Mouse (Mus musculus) adrenal gland (tissue): ENCODE measurements at regions not wholly inside any gene's neighbourhood (a gene's known extent, or its start where the extent isn't known, plus 50 kb on each side); places are given as distances from the start of the nearest gene placed in this dataset.

Experiments used
- intact Hi-C: fragments of 180-260 bp; cut with DNase I; formaldehyde crosslinking; loops from one replicate; pipeline ENCODE4 v1.15.1; 2025

- intact Hi-C loops: no loop called here
Observed at GRCm38 (mm10) chr8:9050740-9051475, 360.6 kb upstream of the Arglu1 start.

DNA sequence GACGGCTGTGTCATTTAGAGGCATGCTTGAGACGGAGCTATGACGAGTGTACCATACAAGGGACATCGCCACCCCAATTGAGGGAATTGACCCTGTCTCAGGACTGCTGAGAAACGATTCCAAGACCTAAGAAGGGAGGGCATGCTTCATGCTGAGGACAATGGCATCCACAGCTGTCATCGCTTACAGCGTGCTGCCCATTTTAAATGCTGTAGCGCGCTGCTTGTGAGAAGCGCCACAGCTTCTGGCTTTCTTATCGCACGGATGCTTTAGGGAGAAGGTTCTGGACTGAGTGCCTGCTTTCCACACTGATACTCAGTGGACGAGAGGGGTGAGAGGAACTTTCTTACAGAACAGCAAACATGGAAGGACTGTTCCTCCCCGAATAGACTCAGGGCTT lies 357.8 kb upstream of the Arglu1 start:
- intact Hi-C loops: no loop called here

DNA sequence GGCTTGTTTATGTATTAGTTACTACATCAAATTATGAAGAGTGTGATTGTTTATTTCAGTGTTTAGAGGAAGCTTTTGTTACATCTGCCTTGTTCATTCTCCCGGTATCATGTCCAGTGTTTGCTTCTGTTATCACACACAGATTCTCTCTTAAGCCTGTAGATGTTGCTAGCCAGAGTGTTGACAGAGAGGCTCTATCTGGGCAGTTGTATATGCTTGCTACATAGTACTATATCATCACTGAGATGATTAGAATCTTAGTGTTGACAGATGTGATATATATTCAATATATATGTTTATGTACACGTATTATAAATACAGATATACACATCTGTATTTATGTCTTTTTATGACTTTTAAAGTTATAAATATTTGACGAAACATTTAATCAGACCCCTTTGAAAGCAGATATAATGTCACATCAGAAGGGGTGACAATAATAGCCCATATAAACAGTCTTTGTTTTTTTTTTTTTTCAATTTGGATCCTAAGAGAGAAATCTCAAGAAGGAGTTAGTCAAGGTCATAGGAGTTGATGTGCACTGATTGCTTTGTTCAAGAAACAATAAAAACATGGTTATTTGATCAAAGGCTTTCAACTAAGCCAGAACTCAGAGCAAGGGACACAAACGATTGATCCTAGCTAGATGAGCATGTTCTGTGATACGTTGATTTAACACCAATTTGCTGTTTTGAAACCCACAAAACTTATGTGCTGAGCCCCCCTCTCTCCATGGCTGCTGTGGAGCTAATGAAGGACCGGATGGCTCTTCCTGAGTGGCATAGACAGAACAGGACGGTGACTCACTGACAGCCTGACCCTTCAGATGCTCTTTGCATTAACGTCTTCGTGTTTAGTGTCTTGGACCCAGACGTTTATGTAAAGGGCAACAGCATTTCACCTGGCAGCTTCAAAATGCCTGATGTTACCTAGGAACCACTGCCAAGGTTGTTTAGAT lies 352.8 kb upstream of the Arglu1 start:
- intact Hi-C loops: no loop called here

DNA sequence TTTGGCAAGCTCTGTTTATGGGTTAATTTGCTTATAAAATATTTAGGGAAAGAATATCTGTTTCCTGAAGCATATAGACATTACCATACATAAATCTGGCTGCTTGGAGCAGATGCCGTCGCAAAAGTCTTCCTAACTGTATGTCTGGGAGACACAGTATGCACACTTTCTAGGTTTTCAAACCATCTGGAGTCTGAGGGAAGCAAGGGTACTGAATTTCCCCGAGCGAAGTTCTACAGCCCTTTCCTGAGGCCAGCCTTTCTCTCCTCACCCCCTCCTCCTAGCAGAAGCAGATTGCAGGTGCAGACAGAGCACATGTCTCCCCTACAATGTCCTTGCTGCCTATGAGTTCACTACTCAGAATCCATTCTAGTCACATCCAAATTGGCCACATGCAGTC lies 338.8 kb upstream of the Arglu1 start:
- intact Hi-C loops: no loop called here

- intact Hi-C loops: no loop called here
Observed at GRCm38 (mm10) chr8:9027672-9028071, 337.4 kb upstream of the Arglu1 start.

- intact Hi-C loops: no loop called here
Observed at GRCm38 (mm10) chr8:9025872-9026271, 335.6 kb upstream of the Arglu1 start.

- intact Hi-C loops: no loop called here
Observed at GRCm38 (mm10) chr8:9025378-9025777, 335.1 kb upstream of the Arglu1 start.

DNA sequence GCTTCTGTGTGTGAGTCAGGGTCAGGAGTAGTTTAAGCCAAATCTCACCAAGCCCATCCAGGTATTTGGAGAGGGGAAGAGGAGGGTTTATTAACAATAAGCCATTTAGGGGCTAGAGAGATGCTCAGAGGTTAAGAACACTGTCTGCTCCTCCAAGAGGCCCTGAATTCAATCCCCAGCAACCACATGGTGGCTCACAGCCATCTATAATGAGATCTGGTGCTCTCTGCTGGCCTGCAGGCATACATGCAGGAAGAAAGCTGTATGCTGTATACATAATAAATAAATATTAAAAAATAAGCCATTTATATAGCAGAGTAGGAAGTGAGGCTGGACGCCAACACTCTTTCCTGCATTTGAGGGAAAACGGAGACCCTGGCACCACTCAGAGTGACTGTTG lies 330.4 kb upstream of the Arglu1 start:
- intact Hi-C loops: no loop called here

DNA sequence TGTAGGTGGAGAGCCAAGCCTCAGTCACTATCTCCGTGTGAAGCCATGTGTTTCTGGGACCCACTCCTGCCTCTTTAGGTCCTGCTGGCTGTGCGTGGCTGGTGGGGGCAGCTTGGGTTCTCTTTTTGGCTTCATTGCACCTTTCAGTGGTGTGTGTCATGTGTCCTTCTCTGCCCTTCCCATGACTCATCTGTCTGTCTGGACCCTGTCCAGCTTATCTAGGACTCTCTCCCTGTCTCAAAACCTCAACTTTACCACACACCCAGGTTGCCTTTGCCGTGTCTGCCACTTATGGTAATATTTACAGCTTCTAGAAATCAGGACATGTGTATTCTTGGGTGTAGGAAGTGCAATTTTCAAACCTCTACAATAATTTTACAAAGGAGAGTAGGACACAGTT lies 329.9 kb upstream of the Arglu1 start:
- intact Hi-C loops: no loop called here

GRCm38 (mm10) chr8:9011785-9012510 lies 321.6 kb upstream of the Arglu1 start:
- intact Hi-C loops: no loop called here

DNA sequence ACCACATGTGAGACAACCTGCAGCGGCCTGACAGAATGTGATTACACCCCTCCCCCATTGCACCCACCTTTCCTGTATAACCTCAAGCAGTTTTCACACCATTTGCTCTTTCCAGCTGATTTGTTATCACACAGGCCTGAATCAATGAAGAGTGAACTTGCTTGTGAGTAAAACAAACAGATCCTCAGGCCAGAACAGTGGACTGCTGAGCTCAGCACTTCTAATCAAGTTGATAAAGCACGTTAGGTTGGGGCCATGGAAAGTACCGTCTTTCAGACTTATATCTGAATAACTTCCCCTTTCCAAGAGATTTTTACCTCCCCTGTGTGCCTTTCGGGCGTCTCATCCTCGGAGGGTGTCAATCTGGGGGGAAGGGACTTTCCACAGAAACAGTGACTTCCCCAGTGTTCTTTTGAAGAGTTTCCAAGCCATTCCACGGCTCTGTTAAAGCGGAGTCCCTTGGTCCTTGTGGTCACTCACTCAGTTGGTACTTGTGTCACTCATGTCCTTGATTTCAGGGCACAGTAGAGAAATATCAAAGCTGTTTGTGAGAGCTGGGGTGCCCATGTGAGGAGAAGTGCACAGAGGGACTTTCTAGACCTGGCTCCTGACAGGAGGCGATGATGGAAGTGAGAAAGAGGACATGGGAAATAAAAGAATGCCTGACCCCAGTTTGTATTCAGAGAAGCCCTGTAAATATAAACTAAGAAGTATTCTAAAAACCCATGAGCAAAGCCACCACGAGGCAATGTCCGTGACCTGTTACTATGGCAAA lies 317.9 kb upstream of the Arglu1 start:
- intact Hi-C loops: no loop called here

DNA sequence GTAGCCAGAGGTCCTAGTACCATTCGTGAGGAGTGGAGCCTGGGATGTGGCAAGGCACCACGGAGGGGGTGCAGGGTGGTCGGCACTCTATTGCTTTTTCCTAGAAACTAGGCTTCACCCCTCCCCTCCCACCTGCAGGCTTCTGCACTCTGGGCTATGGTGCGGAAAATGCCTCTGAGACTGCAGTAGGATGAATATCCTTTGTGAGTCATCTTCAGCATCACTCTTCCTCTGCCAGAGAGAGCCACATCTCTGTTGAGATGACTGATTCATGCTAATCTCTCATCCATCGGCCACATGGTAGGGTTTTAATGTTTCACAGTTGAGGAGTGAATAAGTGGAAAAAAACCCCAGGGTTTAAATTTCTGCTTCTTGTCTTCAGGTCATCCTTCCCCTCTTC lies 309.6 kb upstream of the Arglu1 start:
- intact Hi-C loops: loop anchor here (5.0 kb wide), 1 partner anchor 177 kb away; no protein-coding TSS in a partner anchor

DNA sequence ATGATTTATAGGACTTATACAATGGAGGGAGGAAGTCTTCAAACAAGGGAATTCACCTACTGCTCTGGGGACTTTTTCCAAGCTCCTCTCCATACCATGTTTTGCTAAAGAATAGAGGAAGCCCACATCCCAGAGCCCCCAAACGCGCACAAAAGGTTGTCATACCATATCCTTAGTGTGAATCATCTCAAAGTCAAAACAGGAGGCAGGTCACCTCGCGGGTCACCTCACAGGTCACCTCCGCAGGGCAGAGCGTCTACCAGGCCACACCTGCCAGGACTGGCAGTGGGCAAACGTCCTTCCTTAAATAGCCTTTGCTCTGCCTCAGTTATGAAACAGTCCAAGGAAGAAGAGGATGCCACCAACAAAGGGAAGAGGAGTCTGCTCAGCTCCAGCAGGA lies 307.3 kb upstream of the Arglu1 start:
- intact Hi-C loops: loop anchor here (5.0 kb wide), 1 partner anchor 180 kb away; no protein-coding TSS in a partner anchor

- intact Hi-C loops: loop anchor here (5.0 kb wide), 3 partner anchors 167 to 262 kb away; no protein-coding TSS in a partner anchor
Observed at GRCm38 (mm10) chr8:8994596-8995189, 304.4 kb upstream of the Arglu1 start.

GRCm38 (mm10) chr8:8994008-8994407 lies 303.7 kb upstream of the Arglu1 start:
- intact Hi-C loops: loop anchor here (5.0 kb wide), 2 partner anchors 167 to 262 kb away; no protein-coding TSS in a partner anchor

DNA sequence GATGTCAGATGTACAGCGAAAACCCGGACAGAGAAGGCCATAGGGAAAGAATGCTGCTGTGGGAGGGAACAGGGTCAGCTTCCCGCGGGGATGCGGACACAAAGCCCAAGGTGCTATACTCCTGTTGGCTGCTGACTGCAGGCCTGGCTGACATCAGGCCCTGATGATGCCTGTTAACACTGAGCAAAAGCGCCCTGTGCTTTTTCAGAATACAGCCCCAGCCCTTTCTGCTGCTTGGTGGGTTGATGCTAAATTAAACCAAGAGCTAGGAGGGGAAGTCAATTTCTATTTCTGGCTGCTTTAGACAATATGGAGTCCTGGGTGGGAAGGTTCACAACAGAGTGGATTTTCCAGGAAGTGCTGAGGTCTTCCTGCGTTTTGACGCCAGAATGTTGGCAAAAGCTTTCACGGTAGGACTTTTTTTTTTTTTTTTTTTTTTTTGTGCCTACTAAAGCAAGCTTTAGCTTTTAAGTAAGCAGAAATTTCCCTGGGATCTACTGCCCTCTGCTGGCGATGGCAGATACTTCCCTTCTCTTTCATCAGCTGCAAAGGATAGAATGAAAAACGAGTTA lies 302.2 kb upstream of the Arglu1 start:
- intact Hi-C loops: loop anchor here (2.0 to 5.0 kb wide), 3 partner anchors 165 to 336 kb away; no protein-coding TSS in a partner anchor

DNA sequence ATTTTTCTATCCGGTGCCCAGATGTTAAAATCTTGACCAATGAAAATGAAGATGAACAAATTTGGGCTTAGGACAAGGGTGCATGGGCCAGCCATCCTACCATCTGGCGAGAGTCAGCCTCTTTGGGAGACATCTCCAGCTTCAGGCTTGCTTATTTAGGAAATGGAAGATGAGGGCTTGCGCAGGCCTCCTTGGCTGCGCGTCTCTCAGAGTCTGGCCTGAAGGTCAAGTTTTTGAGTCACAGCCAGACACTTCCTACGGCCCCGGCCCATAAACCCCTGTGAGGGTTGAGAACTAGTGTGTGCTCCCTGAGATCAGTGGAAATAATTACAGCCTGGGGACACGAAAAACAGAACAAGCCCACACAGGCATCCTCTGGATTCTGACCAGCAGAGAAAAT lies 300.7 kb upstream of the Arglu1 start:
- intact Hi-C loops: loop anchor here (5.0 kb wide), 2 partner anchors 164 to 259 kb away; no protein-coding TSS in a partner anchor

DNA sequence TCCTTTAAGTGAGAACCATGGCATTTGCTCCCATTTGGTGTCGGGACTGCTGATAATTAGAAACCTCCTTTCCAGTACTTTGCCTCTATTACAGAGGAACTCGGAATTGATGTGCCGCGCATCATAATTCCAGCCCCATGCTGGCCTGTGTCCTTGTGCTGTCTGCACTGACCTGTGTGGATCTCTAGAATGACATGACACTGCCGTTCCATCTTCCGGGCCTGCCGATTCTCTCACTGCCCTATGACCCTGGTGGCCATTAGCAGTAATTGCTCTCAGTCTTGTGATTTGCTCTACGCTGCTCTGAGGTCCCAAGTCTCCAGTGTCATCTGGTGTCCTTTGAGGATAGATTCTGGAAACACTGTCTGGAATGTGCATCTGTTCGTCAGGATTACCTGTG lies 295.7 kb upstream of the Arglu1 start:
- intact Hi-C loops: no loop called here

GRCm38 (mm10) chr8:8985395-8985794 lies 295.1 kb upstream of the Arglu1 start:
- intact Hi-C loops: no loop called here

GRCm38 (mm10) chr8:8984829-8985251 lies 294.5 kb upstream of the Arglu1 start:
- intact Hi-C loops: no loop called here
